Mouse (Mus musculus) C2C12 (cell line): ENCODE measurements around the gene 1810024B03Rik. TPM values are rescaled to one million over a fixed set of nuclear protein-coding genes. Genes with fewer than 3 reads are reported as not detected.

Experiments
- H3K27me3 ChIP-seq: one replicate; pipeline ENCODE4 v1.6.1; 2011; ENCODE audit not compliant: control insufficient read depth, insufficient read depth, insufficient read length
- H3K36me3 ChIP-seq: one replicate; pipeline ENCODE4 v1.6.1; 2011; ENCODE audit not compliant: control insufficient read depth, insufficient read depth
- H3K4me3 ChIP-seq: one replicate; pipeline ENCODE4 v1.5.1; 2011; ENCODE audit warnings: mild to moderate bottlenecking, control low read depth; ENCODE audit not compliant: poor library complexity, insufficient read depth, severe bottlenecking
- H3K79me2 ChIP-seq: one replicate; pipeline ENCODE4 v1.6.1; 2011; ENCODE audit not compliant: control insufficient read depth, insufficient read depth
- H3K79me3 ChIP-seq: one replicate; pipeline ENCODE4 v1.6.1; 2011; ENCODE audit warnings: low read depth, control low read depth
- H3ac ChIP-seq: one replicate; pipeline ENCODE3; 2011; ENCODE audit warnings: low read depth; ENCODE audit not compliant: control insufficient read depth, insufficient read length
- CEBPB ChIP-seq: IDR thresholded peaks from one replicate; pipeline ENCODE4 v1.6.1; 2011; ENCODE audit warnings: low read depth, mild to moderate bottlenecking, control low read depth, moderate library complexity
- CTCF ChIP-seq: IDR thresholded peaks from one replicate; pipeline ENCODE4 v1.5.1; 2011; ENCODE audit not compliant: control insufficient read depth, insufficient read depth, insufficient read length
- FOSL1 ChIP-seq: IDR thresholded peaks from one replicate; pipeline ENCODE4 v1.8.0; 2011; ENCODE audit warnings: mild to moderate bottlenecking, low read length; ENCODE audit not compliant: poor library complexity, insufficient read depth, severe bottlenecking
- MAX ChIP-seq: IDR thresholded peaks from one replicate; pipeline ENCODE4 v1.6.1; 2011; ENCODE audit warnings: mild to moderate bottlenecking, control low read depth
- MYOD1 ChIP-seq: IDR thresholded peaks from one replicate; pipeline ENCODE4 v1.6.1; 2011; ENCODE audit warnings: low read depth; ENCODE audit not compliant: control insufficient read depth, insufficient read length
- MYOG ChIP-seq: IDR thresholded peaks from one replicate; pipeline ENCODE4 v1.6.1; 2011; ENCODE audit not compliant: control insufficient read depth, insufficient read length; ENCODE audit errors: extremely low read depth
- USF1 ChIP-seq: IDR thresholded peaks from one replicate; pipeline ENCODE4 v1.6.1; 2011; ENCODE audit warnings: low read depth, mild to moderate bottlenecking, control low read depth, moderate library complexity
- polyA plus RNA-seq: library from polyadenylated mRNA; unstranded; fragments of >200 nt; fragmentation: generic; extraction: Trizol; gene quantifications from one replicate; pipeline ENCODE4 v1.2.1, GENCODE M21; 2012; ENCODE audit warnings: missing spikeins

The 1810024B03Rik gene
- polyA plus RNA-seq, 1 experiment, result 1.5 TPM

GRCm38 (mm10) chr2:127143158-127144063 lies 64.7 kb downstream of the 1810024B03Rik start, which contains the start of gene Itpripl1:
Gene Itpripl1, minus strand, starts transcription at chr2:127143442.
- Histone ChIP-seq H3K79me2 (no peaks in the 10 kb centered on the region), H3K79me3 (no peaks in the 10 kb centered on the region), H3K36me3 (no peaks in the 10 kb centered on the region), H3K4me3 (peak within 1 kb of the TSS; percentile 26), H3ac (peak within 1 kb of the TSS; percentile 75), H3K27me3 (no peaks in the 10 kb centered on the region)
- TF ChIP-seq FOSL1, result no peak

- H3K27me3 ChIP-seq, result no peaks in the 10 kb centered on the region
- no peaks in the 10 kb centered on the region for H3K79me3 ChIP-seq
- no peaks in the 10 kb centered on the region for H3K36me3 ChIP-seq
- TF ChIP-seq CEBPB, result no peak
- no peak for TF ChIP-seq FOSL1
- TF ChIP-seq MYOG, result no peak
- TF ChIP-seq MYOD1, result no peak
- TF ChIP-seq USF1, result no peak
- TF ChIP-seq CTCF, result no peak
- TF ChIP-seq MAX, result no peak
- H3ac ChIP-seq, result peak overlapping the region; percentile 4
- H3K79me2 ChIP-seq, result no peaks in the 10 kb centered on the region
- H3K4me3 ChIP-seq, result peak overlapping the region; percentile 26
Measured at GRCm38 (mm10) chr2:127142577-127143157, 65.4 kb downstream of the 1810024B03Rik start.

GRCm38 (mm10) chr2:127142031-127142430 lies 66.0 kb downstream of the 1810024B03Rik start:
- Histone ChIP-seq H3K79me3 (no peaks in the 10 kb centered on the region), H3K79me2 (no peaks in the 10 kb centered on the region), H3K4me3 (no peak overlapping the region), H3K27me3 (no peaks in the 10 kb centered on the region), H3K36me3 (no peaks in the 10 kb centered on the region), H3ac (no peak overlapping the region)
- TF ChIP-seq FOSL1, result no peak
- no peak for TF ChIP-seq CEBPB
- no peak for TF ChIP-seq MYOD1
- no peak for TF ChIP-seq MAX
- TF ChIP-seq MYOG, result no peak
- no peak for TF ChIP-seq CTCF
- no peak for TF ChIP-seq USF1

GRCm38 (mm10) chr2:127140011-127140410 lies 68.1 kb downstream of the 1810024B03Rik start:
- H3K79me3 ChIP-seq, result no peaks in the 10 kb centered on the region
- no peak for TF ChIP-seq CEBPB
- no peak for TF ChIP-seq FOSL1
- no peak for TF ChIP-seq CTCF
- no peak for TF ChIP-seq MAX
- TF ChIP-seq USF1, result no peak
- TF ChIP-seq MYOD1, result no peak
- no peak for TF ChIP-seq MYOG
- no peak overlapping the region for H3K4me3 ChIP-seq
- no peak overlapping the region for H3ac ChIP-seq
- H3K79me2 ChIP-seq, result no peaks in the 10 kb centered on the region
- no peaks in the 10 kb centered on the region for H3K27me3 ChIP-seq
- H3K36me3 ChIP-seq, result no peaks in the 10 kb centered on the region

GRCm38 (mm10) chr2:127139605-127140004 lies 68.5 kb downstream of the 1810024B03Rik start:
- no peaks in the 10 kb centered on the region for H3K79me3 ChIP-seq
- no peak for TF ChIP-seq FOSL1
- no peak for TF ChIP-seq MYOG
- no peak for TF ChIP-seq MYOD1
- TF ChIP-seq CEBPB, result no peak
- no peak for TF ChIP-seq MAX

GRCm38 (mm10) chr2:127139094-127139493 lies 69.0 kb downstream of the 1810024B03Rik start:
- TF ChIP-seq USF1 (no peak), MYOG (no peak), MYOD1 (no peak), MAX (no peak), CTCF (no peak), CEBPB (no peak), FOSL1 (no peak)
- Histone ChIP-seq H3K36me3 (no peaks in the 10 kb centered on the region), H3K4me3 (no peak overlapping the region), H3K79me2 (no peaks in the 10 kb centered on the region), H3ac (no peak overlapping the region), H3K79me3 (no peaks in the 10 kb centered on the region), H3K27me3 (no peaks in the 10 kb centered on the region)

More at GRCm38 (mm10) chr2:127139605-127140004, 68.5 kb downstream of the 1810024B03Rik start:
- Histone ChIP-seq H3K36me3 (no peaks in the 10 kb centered on the region), H3K4me3 (no peak overlapping the region), H3K27me3 (no peaks in the 10 kb centered on the region), H3K79me2 (no peaks in the 10 kb centered on the region), H3ac (no peak overlapping the region)
